Mouse (Mus musculus) hindbrain, postnatal 0 days (tissue): Measurements from ENCODE around the gene Slc20a1. TPM values are rescaled to one million over a fixed set of nuclear protein-coding genes. Genes with fewer than 3 reads are reported as not detected.

Experiments
- ATAC-seq: fragments of 200-750 bp; cut with Nextera tagmentation; 2 replicates; pipeline ENCODE4 v1.8.0; 2017; ENCODE audit warnings: mild to moderate bottlenecking, moderate TSS enrichment, moderate library complexity
- DNase-seq: peaks from one replicate; pipeline ENCODE4 v3.0.0-alpha.2; 2015; ENCODE audit warnings: low spot score
- H3K27ac ChIP-seq: fragments of 300-500 bp; sonication (generic); 2 replicates; pipeline ENCODE4 v1.5.1; 2014; ENCODE audit warnings: mild to moderate bottlenecking
- H3K27me3 ChIP-seq: fragments of 300-500 bp; sonication (generic); 2 replicates; pipeline ENCODE4 v1.6.1; 2014; ENCODE audit warnings: low read length, mixed read lengths; ENCODE audit not compliant: insufficient read depth
- H3K36me3 ChIP-seq: fragments of 300-500 bp; sonication (generic); 2 replicates; pipeline ENCODE4 v1.6.1; 2014; ENCODE audit warnings: low read length, mixed read lengths; ENCODE audit not compliant: insufficient read depth
- H3K4me1 ChIP-seq: fragments of 300-500 bp; sonication (generic); 2 replicates; pipeline ENCODE4 v1.6.1; 2014; ENCODE audit warnings: antibody characterized with exemption, low read length, mixed read lengths; ENCODE audit not compliant: insufficient read depth
- H3K4me2 ChIP-seq: fragments of 300-500 bp; sonication (generic); 2 replicates; pipeline ENCODE4 v1.6.1; 2014; ENCODE audit warnings: low read depth, mild to moderate bottlenecking, low read length, moderate library complexity, mixed read lengths
- H3K4me3 ChIP-seq: fragments of 300-500 bp; sonication (generic); 2 replicates; pipeline ENCODE4 v1.5.1; 2014; ENCODE audit warnings: low read length
- H3K9ac ChIP-seq: fragments of 300-500 bp; sonication (generic); replicated peaks from 2 replicates; pipeline ENCODE4 v1.6.1; 2014; ENCODE audit warnings: mild to moderate bottlenecking, low read length, moderate library complexity, mixed read lengths
- H3K9me3 ChIP-seq: fragments of 300-500 bp; sonication (generic); 2 replicates; pipeline ENCODE4 v1.6.1; 2016; ENCODE audit warnings: low read length, mixed read lengths
- CTCF ChIP-seq: IDR thresholded peaks from 2 replicates; pipeline ENCODE4 v1.5.1; 2016; ENCODE audit warnings: antibody characterized with exemption, control low read depth, low read depth
- WGBS: fragments of 180-500 bp; shearing (Covaris S2); extraction: QIAGEN DNeasy Blood & Tissue Kit; methylation state at CpG from one replicate; pipeline ENCODE4 v1.1.7; 2014; 5-methylcytosine and 5-hydroxymethylcytosine counted together
- polyA plus RNA-seq: library from polyadenylated mRNA; unstranded; fragments of >200 nt; fragmentation: Nextera tagmentation; extraction: Ambion mirVana; gene quantifications from 2 replicates; pipeline ENCODE4 v1.2.1, GENCODE M21; 2015
- total RNA-seq: library from RNA; depleted of rRNA; stranded (reverse); fragments of >200 nt; gene quantifications from 2 replicates; pipeline ENCODE4 v1.2.3, GENCODE M21; 2014

The Slc20a1 gene
- total and polyA plus RNA-seq, 2 experiments from 2014 or later, result 41.6 to 63.0 TPM

DNA sequence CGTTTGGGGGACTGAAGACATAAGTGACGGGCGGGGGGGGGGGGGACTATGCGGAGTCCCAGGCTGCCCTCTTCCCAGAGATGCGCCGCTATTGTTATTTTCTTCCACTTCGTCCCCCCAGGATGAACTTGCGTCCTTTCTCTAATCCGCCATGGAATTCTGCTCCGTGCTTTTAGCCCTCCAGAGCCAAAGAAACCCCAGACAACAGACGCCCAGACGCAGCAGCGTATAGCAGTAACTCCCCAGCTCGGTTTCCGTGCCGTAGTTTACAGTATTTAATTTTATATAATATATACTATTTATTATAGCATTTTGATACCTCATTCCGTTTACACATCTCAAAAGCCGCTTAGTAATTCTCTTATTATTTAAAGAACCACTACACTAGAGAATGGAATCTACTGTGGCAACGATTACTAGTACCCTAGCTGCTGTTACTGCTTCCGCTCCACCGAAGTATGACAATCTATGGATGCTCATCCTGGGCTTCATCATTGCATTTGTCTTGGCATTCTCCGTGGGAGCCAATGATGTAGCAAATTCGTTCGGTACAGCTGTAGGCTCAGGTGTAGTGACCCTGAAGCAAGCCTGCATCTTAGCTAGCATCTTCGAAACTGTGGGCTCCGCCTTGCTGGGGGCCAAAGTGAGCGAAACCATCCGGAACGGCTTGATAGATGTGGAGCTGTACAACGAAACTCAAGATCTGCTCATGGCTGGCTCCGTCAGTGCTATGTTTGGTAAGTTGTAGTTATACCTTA lies 943 bp downstream of the Slc20a1 start:
- H3K27me3 ChIP-seq, result no peaks in the 10 kb centered on the region
- peak overlapping the region; percentile 95; the same call in 1 of the 2 replicates for H3K27ac ChIP-seq
- H3K9ac ChIP-seq, result peak overlapping the region; percentile 81
- DNase-seq (peak; percentile 51), ATAC-seq (peak; percentile 2; the same call in 1 of the 2 replicates)
- peak overlapping the region; percentile 90 for H3K4me2 ChIP-seq
- H3K4me3 ChIP-seq, result peak overlapping the region; percentile 65
- peaks cover 18% of the 10 kb centered on the region; the same call in 1 of the 2 replicates for H3K36me3 ChIP-seq
- TF ChIP-seq CTCF, result no peak
- WGBS, result 7% methylated on average over 28 of the region's 31 CpGs
- H3K4me1 ChIP-seq, result peaks cover 7% of the 10 kb centered on the region
- H3K9me3 ChIP-seq, result no peaks in the 10 kb centered on the region

DNA sequence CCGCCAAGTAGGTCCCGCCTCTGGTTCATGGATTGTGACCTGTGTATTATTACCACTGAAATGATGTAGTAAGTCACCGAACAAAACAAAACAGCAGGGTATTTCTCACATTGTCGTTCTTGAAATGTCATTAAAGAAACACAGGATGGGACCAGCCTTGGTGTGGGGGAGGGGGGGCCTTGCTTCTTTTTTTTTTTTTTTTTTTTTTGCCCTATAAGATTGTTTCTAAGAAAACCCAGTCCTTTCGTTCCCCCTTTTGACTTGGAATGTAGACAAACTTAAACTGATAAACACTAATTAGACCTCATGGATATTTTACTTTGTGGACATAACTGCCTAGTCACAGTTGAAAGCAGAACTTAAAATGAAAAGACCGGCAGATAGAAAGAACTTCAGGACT lies 6.4 kb downstream of the Slc20a1 start:
- no peaks in the 10 kb centered on the region for H3K9me3 ChIP-seq
- peaks cover 53% of the 10 kb centered on the region for H3K36me3 ChIP-seq
- H3K4me2 ChIP-seq, result no peak overlapping the region
- WGBS, result 66% methylated on average over 6 of the region's 6 CpGs
- H3K4me3 ChIP-seq, result no peak overlapping the region
- H3K27ac ChIP-seq, result no peak overlapping the region
- DNase-seq (no peak), ATAC-seq (no peak)
- TF ChIP-seq CTCF, result no peak
- no peaks in the 10 kb centered on the region for H3K27me3 ChIP-seq
- H3K4me1 ChIP-seq, result peaks cover 7% of the 10 kb centered on the region
- H3K9ac ChIP-seq, result no peak overlapping the region

DNA sequence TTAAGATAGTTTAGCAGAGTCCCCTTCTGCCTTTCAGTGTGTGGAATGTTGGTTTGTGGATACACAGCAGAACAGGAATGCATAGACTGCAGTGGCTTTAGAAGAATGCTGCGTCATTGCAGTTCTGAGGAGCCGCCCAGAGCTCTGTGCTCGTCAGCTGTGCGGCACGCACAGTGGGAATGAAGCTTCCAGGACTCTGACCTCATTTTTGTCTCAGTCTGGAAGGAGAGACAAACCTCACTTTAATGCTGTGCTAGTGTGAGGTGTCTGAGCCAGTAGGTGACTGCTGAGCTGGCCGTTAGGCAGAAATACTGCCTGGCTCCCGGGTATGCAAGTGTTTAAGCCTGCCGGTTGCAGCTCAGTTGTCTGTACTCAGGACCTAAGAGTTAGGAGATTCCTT lies 8.3 kb downstream of the Slc20a1 start:
- DNase-seq, result no peak
- H3K27me3 ChIP-seq, result no peaks in the 10 kb centered on the region
- no peaks in the 10 kb centered on the region for H3K9me3 ChIP-seq
- no peak overlapping the region for H3K4me2 ChIP-seq
- H3K27ac ChIP-seq, result no peak overlapping the region
- no peak overlapping the region for H3K9ac ChIP-seq
- peaks cover 72% of the 10 kb centered on the region for H3K36me3 ChIP-seq
- no peaks in the 10 kb centered on the region for H3K4me1 ChIP-seq
- no peak overlapping the region for H3K4me3 ChIP-seq
- no peak for ATAC-seq
- WGBS, result 87% methylated on average over 8 of the region's 8 CpGs
- TF ChIP-seq CTCF, result no peak

DNA sequence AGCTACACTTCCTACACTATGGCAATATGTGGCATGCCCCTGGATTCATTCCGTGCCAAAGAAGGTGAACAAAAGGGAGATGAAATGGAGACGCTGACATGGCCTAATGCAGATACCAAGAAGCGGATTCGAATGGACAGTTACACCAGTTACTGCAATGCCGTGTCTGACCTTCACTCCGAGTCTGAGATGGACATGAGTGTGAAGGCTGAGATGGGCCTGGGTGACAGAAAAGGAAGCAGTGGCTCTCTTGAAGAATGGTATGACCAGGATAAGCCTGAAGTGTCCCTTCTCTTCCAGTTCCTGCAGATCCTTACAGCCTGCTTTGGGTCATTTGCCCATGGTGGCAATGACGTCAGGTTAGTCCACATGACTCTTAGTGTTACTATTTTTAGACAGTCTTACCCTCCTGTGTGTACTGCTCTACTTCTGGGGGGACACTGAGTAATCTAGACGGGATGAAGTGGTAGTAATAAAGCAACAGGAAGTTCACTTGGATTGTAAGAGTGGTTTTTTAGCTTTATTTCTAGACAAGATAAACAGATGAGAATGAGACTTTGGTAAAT lies 9.7 kb downstream of the Slc20a1 start:
- no peak overlapping the region for H3K4me3 ChIP-seq
- DNase-seq (no peak), ATAC-seq (no peak)
- 90% methylated on average over 8 of the region's 8 CpGs for WGBS
- H3K36me3 ChIP-seq, result peaks cover 70% of the 10 kb centered on the region
- H3K27ac ChIP-seq, result no peak overlapping the region
- no peak for TF ChIP-seq CTCF
- no peak overlapping the region for H3K4me2 ChIP-seq
- no peaks in the 10 kb centered on the region for H3K27me3 ChIP-seq
- H3K4me1 ChIP-seq, result no peaks in the 10 kb centered on the region
- no peak overlapping the region for H3K9ac ChIP-seq
- no peaks in the 10 kb centered on the region for H3K9me3 ChIP-seq

DNA sequence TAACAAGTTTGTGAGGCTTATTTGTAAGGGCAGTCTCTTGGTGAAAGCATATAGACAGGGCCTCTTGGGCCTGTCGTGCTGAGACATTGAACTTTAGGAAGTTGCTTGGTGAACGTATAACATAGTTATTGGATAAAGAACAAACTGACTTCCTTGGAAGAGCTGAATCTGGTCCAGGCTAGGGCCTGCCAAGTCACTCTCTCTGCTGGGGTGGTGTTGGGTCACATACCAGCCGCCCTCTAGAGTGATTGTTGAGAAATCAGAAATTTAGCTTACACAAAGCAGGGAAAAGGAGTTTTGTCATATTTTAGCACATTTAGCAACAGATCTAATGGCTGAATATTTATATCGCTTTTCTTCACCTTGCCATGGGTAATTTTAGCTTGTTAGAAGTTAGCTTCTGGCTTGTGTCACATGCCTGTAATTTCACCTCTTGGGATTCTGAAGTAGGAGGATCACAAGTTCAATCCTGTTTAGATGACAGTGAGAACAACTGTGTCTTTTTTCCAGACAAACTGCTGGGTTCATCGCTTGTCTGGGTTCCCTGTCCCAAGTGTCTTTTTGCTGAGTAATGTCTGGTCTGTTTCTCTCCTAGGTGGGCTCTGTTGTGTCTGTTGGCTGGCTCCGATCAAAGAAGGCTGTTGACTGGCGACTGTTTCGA lies 11.7 kb downstream of the Slc20a1 start:
- DNase-seq (no peak), ATAC-seq (no peak)
- no peak overlapping the region for H3K9ac ChIP-seq
- H3K4me1 ChIP-seq, result no peaks in the 10 kb centered on the region
- WGBS, result 84% methylated on average over 8 of the region's 8 CpGs
- no peak for TF ChIP-seq CTCF
- no peaks in the 10 kb centered on the region for H3K27me3 ChIP-seq
- no peak overlapping the region for H3K4me3 ChIP-seq
- peaks cover 59% of the 10 kb centered on the region for H3K36me3 ChIP-seq
- no peak overlapping the region for H3K4me2 ChIP-seq
- H3K27ac ChIP-seq, result no peak overlapping the region
- no peaks in the 10 kb centered on the region for H3K9me3 ChIP-seq

DNA sequence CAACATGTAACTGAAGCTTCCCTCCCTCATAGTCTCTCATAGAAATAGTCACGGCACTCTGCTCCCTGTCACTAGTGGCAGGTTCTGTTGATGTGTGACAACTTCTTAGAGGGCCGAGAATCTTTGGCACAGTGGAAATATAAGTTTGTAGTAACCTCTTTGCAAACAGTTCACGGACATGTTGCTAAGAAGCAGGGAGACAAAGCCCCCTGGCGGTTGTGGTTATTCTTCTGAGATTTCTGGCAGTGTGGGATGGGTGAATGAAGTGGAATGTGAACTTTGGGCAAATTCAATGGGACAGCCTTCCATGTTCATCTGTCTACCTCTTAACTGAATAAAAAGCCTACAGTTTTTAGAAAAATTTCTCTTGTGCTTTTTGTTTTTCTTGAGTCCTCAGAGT lies 12.7 kb downstream of the Slc20a1 start:
- no peak overlapping the region for H3K9ac ChIP-seq
- peak; percentile 53 for DNase-seq
- peak; percentile 48 for ATAC-seq
- peak; percentile 35 for TF ChIP-seq CTCF
- no peaks in the 10 kb centered on the region for H3K4me1 ChIP-seq
- H3K36me3 ChIP-seq, result peaks cover 55% of the 10 kb centered on the region
- H3K27ac ChIP-seq, result peak overlapping the region; percentile 17; the same call in 1 of the 2 replicates
- 44% methylated on average over 4 of the region's 4 CpGs for WGBS
- H3K9me3 ChIP-seq, result no peaks in the 10 kb centered on the region
- H3K4me3 ChIP-seq, result no peak overlapping the region
- H3K27me3 ChIP-seq, result no peaks in the 10 kb centered on the region
- no peak overlapping the region for H3K4me2 ChIP-seq
